Mouse (Mus musculus) MEL (cell line): ENCODE results near the gene Cgref1.

Experiments
- GATA1 ChIP-seq: IDR thresholded peaks from 2 replicates; pipeline ENCODE4 v1.6.1; 2011; ENCODE audit warnings: low read depth, low read length, improper control_type of control experiment
- MEF2A ChIP-seq: IDR thresholded peaks from 2 replicates; pipeline ENCODE4 v1.6.1; 2014; ENCODE audit warnings: low read depth, mild to moderate bottlenecking, inconsistent platforms, low read length, improper control_type of control experiment; ENCODE audit not compliant: poor library complexity, insufficient replicate concordance, severe bottlenecking; ENCODE audit errors: extremely low read depth
- MYC ChIP-seq: IDR thresholded peaks from 2 replicates; pipeline ENCODE4 v1.6.1; 2011; ENCODE audit warnings: low read depth, mild to moderate bottlenecking, low read length, improper control_type of control experiment, moderate library complexity
- NRF1 ChIP-seq: IDR thresholded peaks from 2 replicates; pipeline ENCODE4 v1.6.1; 2014; ENCODE audit warnings: low read depth, mild to moderate bottlenecking, inconsistent platforms, low read length, improper control_type of control experiment, moderate library complexity; ENCODE audit not compliant: poor library complexity, insufficient read depth, severe bottlenecking
- POLR2A ChIP-seq, 2 experiments: IDR thresholded peaks; 2 replicates each; pipeline ENCODE4 v1.6.1; 2011 to 2012; ENCODE audit warnings: low read length in 2 of 2, mild to moderate bottlenecking in 2 of 2, control low read depth in 1 of 2, improper control_type of control experiment in 1 of 2, low read depth in 1 of 2, moderate library complexity in 1 of 2; ENCODE audit not compliant: control insufficient read depth in 1 of 2, insufficient read depth in 1 of 2, poor library complexity in 1 of 2
- ZC3H11A ChIP-seq: IDR thresholded peaks from 2 replicates; pipeline ENCODE4 v1.6.1; 2012; ENCODE audit warnings: low read depth, mild to moderate bottlenecking, inconsistent platforms, low read length, improper control_type of control experiment

- TF ChIP-seq NRF1: peak; percentile 18; the same call in 1 of the 2 replicates
- TF ChIP-seq MYC: no peak
- TF ChIP-seq POLR2A (IDR thresholded peaks at IDR 0.05; ENCODE audit: control insufficient read depth in 1 of 2, insufficient read depth in 1 of 2, low read depth in 1 of 2, low read length in 2 of 2, poor library complexity in 1 of 2): no peak
- TF ChIP-seq ZC3H11A: no peak
- no peak for TF ChIP-seq GATA1
- TF ChIP-seq MEF2A: no peak
Observed at GRCm38 (mm10) chr5:30959198-30959854, 13.9 kb upstream of the Cgref1 start.
